Mouse (Mus musculus): Measurements from ENCODE around the gene Haus3.

GRCm38 (mm10) chr5:34195786-34196185 lies 26.5 kb upstream of the Haus3 start:
- TF ChIP-seq EP300 (IDR thresholded peaks at IDR 0.05; ENCODE audit: insufficient read depth, low read depth, low read length), result no peak
- TF ChIP-seq CTCF (IDR thresholded peaks at IDR 0.05; ENCODE audit: low read depth, low read length), result no peak

Measured in ES-Bruce4 (cell line).